Mouse (Mus musculus) embryo, embryonic 11 days (tissue): ENCODE data around the gene Gm17490.
"Not testable (repeated sequence)": the region's sequence is repeated elsewhere in the genome, so short reads cannot be mapped to it uniquely, and the experiment has no call there.

Experiments
- DNase-seq: peaks from one replicate; pipeline ENCODE4 v3.0.0-alpha.2; 2015

Gm17490 gene

DNA sequence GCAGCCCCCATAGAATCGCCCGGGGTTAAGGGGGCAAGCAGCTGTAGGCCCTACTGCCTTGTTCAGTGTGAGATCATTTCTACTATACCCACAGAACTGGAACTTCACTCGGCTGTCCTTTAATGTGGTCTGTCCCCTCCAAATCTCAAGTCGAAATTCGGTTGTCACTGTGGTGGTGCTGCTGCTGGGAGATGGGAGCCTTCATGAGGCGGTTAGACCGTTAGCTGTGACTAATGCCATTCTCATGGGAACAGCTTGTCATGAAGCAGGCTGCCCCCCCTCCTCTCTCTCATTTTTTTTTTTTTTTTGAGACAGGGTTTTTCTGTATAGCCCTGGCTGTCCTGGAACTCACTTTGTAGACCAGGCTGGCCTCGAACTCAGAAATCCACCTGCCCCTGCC lies 2.9 kb downstream of the Gm17490 start:
- no peak for DNase-seq

DNA sequence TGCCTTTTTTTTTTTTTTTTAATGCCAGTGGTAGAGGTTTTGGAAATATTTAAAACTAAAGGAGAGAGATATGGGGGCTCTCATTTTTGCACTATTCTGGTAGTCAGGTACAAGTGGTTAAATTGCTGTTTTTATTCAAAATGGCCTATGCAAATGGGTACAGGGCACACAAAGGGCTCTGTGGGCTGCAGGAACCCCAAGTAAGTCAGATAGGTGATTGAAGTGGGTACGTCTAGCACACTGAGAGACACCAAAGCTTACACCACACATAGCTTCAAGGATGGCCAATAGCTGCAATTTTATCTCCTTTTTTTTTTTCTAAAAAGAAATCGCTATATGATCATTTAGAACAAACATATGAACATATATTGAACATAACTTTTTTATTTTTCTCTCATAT lies 6.5 kb downstream of the Gm17490 start:
- DNase-seq = no peak

DNA sequence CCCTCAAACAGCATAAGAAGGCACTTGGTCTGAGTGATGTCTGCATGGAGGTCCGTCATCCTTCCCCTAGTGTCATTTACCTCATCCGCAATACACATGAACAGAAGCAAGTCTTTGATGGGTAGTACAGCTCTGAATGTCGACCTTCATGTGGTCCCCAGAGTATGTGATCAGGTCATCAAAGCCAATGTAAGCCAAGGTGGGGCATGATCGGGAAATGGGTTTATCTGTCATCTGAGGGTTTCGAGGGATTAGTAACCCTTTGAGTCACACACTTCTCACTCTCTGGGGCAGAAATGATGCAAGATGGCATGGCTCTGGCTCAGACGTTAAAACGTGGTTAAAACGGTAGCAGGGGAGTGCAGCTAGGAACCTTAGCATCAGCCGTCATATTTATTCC lies 9.2 kb downstream of the Gm17490 start:
- DNase-seq = no peak

DNA sequence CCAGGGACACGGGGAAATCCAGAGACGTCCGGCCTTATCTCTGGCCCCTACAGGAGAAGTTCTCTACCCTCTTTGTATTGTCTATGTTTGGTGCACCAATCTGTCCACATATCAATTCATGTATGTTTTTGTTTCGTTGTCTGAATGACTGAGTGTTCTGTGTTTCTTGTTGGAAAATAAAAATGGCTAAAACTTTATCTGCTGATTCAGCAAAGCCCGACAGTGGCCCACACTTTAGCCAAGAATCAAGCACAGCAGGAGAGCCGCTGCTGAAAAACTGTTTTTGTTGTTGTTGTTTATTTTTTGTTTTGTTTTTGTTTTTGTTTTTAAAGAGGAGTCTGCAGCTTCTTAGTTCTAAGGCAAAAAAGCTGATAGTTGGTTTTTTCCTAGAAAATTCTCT lies 13.1 kb downstream of the Gm17490 start:
- DNase-seq = not testable (repeated sequence)

DNA sequence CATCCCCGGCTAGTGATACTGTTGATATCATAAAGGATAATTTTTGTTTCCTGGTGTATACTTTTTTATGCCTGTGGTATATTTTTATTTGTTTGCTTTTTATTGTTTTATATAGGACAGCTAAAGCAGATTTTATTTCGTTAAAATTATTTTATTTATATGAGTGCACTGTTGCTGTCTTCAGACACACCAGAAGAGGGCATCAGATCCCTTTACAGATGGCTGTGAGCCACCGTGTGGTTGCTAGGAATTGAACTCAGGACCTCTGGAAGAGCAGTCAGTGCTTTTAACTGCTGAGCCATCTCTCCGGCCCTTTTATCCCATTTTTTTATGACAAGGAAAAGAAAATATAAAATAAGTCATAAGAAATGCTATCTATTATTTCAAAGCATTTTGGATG lies 19.3 kb downstream of the Gm17490 start:
- DNase-seq = not testable (repeated sequence)

DNA sequence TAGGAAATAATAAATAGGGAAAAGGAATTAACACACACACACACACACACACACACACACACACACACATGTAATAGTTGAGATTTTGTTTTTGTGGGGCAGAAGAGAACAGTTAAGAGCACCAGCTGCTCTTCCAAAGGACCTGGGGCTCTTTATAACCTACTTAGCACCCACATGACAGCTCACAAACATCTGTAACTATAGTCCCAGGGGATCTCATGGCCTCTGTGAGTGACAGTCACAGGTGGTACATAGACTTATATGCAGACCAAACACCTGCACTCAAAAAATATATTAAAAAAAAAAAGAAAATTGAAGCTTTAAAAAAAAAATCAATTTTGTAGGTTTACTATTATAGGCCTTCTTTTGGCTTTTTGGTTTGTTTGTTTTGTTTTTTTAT lies 21.2 kb downstream of the Gm17490 start:
- DNase-seq = no peak

DNA sequence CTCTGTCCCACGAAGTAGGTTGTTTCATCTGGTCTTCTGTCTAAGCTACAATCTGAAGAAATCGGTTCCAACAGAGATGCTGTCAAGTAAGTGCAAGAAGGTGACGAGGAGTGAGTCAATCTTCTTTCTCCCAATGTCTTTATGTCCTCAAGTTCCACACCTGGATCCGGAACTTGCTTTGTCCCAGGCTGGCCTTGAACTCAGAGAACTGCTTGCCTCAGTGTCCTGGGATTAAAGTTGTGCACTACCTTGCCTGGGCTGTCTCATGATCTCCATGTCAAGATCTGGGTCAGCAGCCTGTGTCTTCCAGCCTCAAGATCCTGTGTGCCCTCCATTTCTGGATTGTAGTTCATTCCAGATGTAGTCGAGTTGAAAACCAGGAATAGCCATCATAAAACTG lies 22.0 kb downstream of the Gm17490 start, which contains the start of gene Rbm17:
Gene Rbm17, minus strand, starts transcription at position 101 of the 400 bp plus-strand sequence.
- DNase-seq = no peak

DNA sequence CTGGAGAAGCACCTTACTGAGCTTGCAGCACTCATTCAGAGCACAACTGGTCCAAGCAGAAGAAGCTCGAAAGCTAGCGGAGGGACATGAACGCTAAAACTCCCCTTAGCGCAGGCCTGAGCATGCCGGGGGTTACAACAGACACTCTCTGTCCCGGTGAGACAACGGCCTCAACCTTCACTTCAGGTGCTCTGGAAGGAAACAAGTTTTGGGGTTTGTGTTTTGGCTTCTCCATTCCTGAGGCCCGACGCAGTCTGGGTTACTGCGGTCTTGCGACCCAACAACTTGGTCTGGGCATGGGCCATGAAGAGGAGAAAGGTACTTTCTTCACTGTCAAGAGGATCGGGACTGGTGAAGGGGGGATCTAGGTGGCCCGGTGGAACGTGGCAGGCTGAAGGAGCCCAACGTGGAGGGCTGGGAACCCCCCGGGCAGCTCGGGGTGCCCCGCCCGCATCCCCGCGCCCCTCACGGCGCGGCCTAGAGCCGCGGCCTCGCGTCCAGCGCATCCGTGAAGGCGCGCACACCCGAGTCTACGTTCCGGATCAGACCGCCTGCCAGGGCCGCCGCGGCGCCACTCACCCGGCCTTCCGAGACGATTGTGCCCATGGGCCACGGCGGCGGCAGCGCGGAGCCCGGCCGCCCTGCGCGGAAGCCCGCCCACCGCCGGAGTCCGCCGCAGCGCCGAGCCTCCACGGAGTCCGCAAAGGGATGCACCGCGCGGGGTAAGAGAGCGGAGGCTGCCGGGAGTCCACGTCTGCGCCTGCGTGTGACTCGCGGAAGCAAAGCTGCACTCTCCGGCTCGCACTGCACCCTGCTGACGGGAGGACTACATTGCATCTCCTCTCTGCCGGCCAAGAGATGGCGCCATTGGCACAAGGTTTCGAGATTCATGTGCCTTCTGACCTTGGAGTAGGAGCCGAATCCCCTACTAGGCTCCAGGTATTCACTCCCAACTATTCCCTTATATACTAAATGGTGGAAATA lies 23.3 kb downstream of the Gm17490 start:
- DNase-seq = peak; percentile 95

DNA sequence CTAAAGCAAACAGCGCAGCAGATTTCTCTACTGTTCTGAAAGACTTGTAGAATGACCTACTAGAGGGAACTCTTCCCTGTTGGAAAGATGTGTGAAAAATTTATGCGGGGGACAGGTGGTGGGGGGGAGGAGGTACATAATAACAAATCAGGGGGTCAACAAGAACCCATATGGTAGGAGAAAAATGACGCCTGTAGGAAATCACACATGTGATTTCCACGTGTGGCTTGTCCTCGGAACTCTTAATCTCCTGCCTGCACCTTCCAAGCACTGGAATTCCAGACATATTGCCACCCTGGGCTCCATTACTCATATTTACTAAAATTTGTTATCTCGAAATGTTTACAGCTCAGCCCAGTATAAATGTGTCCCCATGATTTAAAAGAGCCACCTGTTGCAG lies 24.3 kb downstream of the Gm17490 start:
- DNase-seq = no peak

DNA sequence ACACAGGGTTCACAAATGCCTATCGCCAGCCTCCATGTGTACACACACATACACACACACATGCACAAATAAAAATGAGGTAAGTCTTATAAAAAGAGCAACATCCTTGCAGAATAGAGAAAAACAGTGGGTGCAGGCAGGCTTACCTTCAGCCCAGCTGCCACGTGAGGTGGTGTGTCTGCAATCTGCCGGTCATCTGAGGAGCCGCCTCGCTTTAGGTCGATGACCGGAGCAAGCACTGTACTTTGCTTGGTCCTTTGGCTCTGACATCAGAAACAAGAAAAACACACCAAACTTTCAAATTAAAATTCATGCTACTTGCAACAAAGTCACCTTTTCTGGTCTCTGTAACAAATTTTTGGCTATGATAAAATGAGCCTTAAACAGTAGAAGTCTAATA lies 28.2 kb downstream of the Gm17490 start:
- DNase-seq = no peak

DNA sequence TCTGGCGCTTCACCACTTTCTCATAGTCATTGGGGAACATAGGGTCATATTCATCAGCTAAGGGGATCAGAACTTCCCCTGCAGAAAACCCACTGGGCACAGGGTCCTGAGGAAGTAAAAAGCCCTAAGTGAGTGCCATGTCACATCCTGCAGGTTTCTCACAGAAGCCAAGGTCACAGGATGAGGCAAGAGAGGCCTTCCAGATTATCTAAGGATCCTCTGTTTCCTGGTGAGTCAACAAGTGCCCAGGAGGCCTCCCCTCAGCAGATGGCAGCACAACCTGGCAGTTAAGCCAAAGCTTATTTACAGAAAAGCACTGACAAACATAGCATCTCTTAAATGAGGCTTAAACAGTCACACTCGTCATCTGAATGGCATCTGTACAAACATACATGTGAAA lies 29.4 kb downstream of the Gm17490 start:
- DNase-seq = no peak

DNA sequence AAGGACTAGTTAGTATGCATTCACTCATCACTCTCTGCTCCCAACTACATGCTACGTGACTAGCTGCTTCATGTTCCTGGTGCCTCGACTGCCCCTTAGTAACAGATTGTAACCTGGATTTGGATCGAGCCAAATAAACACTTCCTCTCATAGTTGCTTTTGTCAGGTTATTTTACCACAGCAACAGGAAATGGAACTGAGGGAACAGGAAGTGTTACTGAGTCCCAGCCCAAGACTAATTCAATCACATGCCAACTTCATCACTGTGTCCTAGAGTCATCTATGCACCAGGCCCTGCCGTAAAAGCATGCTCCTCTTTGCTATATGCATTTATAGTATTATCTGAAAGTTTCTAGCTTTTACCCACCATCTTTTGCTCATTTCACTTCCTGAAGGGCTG lies 38.1 kb downstream of the Gm17490 start:
- no peak for DNase-seq

DNA sequence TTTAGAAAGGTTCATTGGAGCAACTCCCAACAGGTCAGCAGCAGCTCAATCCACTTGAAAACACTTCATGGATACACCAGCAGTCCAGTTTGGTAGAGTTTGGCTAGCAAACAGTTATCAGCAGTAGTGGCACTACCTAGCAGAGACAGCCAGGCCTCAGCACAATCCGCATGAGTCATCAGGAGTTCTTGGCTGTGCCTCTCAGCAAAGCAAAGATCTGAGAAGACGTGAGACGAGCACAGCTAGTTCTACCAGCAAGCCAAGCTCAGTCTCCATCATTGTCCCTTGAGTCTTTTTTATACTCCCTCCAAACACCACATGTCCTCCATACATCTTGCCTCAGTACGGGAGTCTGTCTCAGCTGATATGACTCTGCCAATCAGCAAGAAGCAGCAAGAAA lies 46.7 kb downstream of the Gm17490 start:
- DNase-seq = no peak

DNA sequence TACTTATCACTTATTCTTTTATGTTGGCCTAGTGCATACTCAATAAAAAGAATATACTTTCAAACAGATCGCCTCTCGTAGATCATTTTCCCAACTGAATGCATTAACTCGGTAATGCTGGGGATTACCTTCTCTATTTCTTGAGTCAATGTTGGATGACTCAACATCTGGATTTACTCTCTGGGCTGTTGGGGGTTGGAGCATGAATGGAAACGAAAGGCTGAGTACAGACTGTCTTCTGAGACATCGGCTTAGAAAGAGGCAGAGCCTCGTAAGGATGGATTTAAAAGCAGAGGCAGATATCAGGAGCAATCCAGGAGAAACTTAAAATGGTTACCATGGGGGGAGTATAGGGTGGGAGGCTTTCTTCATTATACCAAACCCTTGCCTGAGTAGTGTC lies 47.9 kb downstream of the Gm17490 start:
- no peak for DNase-seq
